Mouse (Mus musculus) intestine, embryonic 16.5 days (tissue): ENCODE measurements around the gene Otulin. TPM values are rescaled to one million over a fixed set of nuclear protein-coding genes. Genes with fewer than 3 reads are reported as not detected.

Experiments used
- ATAC-seq: fragments of 200-750 bp; cut with Nextera tagmentation; 2 replicates; pipeline ENCODE4 v1.8.0; 2017; ENCODE audit warnings: moderate TSS enrichment, moderate library complexity
- H3K27ac ChIP-seq: fragments of 300-500 bp; sonication (generic); 2 replicates; pipeline ENCODE4 v1.5.1; 2014; ENCODE audit warnings: mild to moderate bottlenecking, low read length
- H3K27me3 ChIP-seq: fragments of 300-500 bp; sonication (generic); replicated peaks from 2 replicates; pipeline ENCODE4 v1.6.1; 2014; ENCODE audit warnings: low read length, control low read depth, mixed read lengths; ENCODE audit not compliant: control insufficient read depth, insufficient read depth
- H3K36me3 ChIP-seq: fragments of 300-500 bp; sonication (generic); 2 replicates; pipeline ENCODE4 v1.6.1; 2014; ENCODE audit warnings: low read length, control low read depth; ENCODE audit not compliant: control insufficient read depth, insufficient read depth
- H3K4me1 ChIP-seq: fragments of 300-500 bp; sonication (generic); 2 replicates; pipeline ENCODE4 v1.6.1; 2014; ENCODE audit warnings: low read length, control low read depth, mixed read lengths; ENCODE audit not compliant: control insufficient read depth, insufficient read depth
- H3K4me2 ChIP-seq: fragments of 300-500 bp; sonication (generic); 2 replicates; pipeline ENCODE4 v1.6.1; 2014; ENCODE audit warnings: low read depth, low read length, control low read depth
- H3K4me3 ChIP-seq: fragments of 300-500 bp; sonication (generic); 2 replicates; pipeline ENCODE4 v1.5.1; 2014; ENCODE audit warnings: mild to moderate bottlenecking, low read length
- H3K9ac ChIP-seq: fragments of 300-500 bp; sonication (generic); 2 replicates; pipeline ENCODE4 v1.6.1; 2014; ENCODE audit warnings: low read depth, low read length
- H3K9me3 ChIP-seq: fragments of 300-500 bp; sonication (generic); 2 replicates; pipeline ENCODE4 v1.6.1; 2016; ENCODE audit warnings: low read length, control low read depth; ENCODE audit not compliant: control insufficient read depth
- WGBS: fragments of 180-500 bp; shearing (Covaris S2); extraction: QIAGEN DNeasy Blood & Tissue Kit; methylation state at CpG from one replicate; pipeline ENCODE4 v1.1.7; 2014; 5-methylcytosine and 5-hydroxymethylcytosine counted together
- polyA plus RNA-seq: library from polyadenylated mRNA; unstranded; fragments of >200 nt; fragmentation: Nextera tagmentation; extraction: Ambion mirVana; gene quantifications from 2 replicates; pipeline ENCODE4 v1.2.1, GENCODE M21; 2015

Otulin gene
- polyA plus RNA-seq, 1 experiment from 2014 or later, result 4.7 TPM

GRCm38 (mm10) chr15:27518026-27518425 is 112.5 kb downstream of the Otulin start:
- no peak overlapping the region for H3K4me3 ChIP-seq
- H3K9me3 ChIP-seq, result no peaks in the 10 kb centered on the region
- no peak overlapping the region for H3K27ac ChIP-seq
- 79% methylated on average over 8 of the region's 8 CpGs for WGBS
- H3K36me3 ChIP-seq, result no peaks in the 10 kb centered on the region
- no peak overlapping the region for H3K9ac ChIP-seq
- ATAC-seq, result no peak
- no peaks in the 10 kb centered on the region for H3K4me1 ChIP-seq
- H3K4me2 ChIP-seq, result no peak overlapping the region
- no peaks in the 10 kb centered on the region for H3K27me3 ChIP-seq

DNA sequence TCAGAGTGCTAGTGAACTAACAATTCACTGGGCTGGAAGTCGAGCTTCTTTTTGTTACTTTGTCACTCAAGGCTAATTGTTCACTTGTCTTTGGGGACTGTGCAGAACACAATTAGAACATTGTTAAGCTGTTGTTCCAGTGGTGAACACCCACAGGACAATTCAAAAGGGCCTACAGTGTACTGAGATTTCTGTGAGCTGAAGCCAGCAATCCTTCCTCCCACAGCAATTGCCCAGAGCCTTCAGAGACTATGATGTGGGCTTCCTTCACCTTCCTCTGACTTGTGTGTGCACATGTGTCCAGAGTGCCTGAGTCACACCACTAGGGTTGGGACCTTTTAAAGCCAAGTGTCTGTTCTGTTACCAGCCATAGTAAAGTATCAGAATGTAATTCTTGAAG is 113.6 kb downstream of the Otulin start:
- H3K27me3 ChIP-seq, result no peaks in the 10 kb centered on the region
- no peaks in the 10 kb centered on the region for H3K36me3 ChIP-seq
- ATAC-seq, result no peak
- no peak overlapping the region for H3K9ac ChIP-seq
- no peak overlapping the region for H3K4me2 ChIP-seq
- no peaks in the 10 kb centered on the region for H3K9me3 ChIP-seq
- no peaks in the 10 kb centered on the region for H3K4me1 ChIP-seq
- no peak overlapping the region for H3K27ac ChIP-seq
- H3K4me3 ChIP-seq, result no peak overlapping the region
- 67% methylated on average over 1 of the region's 1 CpGs for WGBS

DNA sequence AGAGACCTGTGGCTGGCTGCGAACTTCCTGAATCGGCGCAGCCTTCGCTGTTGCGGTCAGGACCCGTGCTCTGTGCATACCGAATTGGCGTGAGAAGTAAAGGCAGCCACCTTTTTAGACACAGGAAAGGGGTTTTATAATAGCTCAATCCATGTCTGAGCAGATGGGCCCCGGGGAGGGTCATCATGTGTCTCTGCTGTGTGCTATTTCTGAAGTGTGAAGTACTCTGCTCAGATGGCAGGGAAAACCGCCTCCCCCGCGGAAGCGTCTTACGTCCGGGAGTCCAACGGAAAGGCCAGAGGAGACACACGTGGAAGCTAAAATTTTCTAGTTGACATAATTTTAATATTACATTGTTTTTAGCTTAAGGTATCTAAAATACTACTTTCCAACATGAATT is 121.5 kb downstream of the Otulin start:
- Histone ChIP-seq H3K36me3 (no peaks in the 10 kb centered on the region), H3K4me2 (no peak overlapping the region), H3K27me3 (no peaks in the 10 kb centered on the region), H3K4me3 (no peak overlapping the region), H3K9ac (no peak overlapping the region), H3K27ac (peak overlapping the region; percentile 92), H3K9me3 (no peaks in the 10 kb centered on the region), H3K4me1 (peaks cover 27% of the 10 kb centered on the region)
- ATAC-seq, result no peak
- 90% methylated on average over 17 of the region's 17 CpGs for WGBS

DNA sequence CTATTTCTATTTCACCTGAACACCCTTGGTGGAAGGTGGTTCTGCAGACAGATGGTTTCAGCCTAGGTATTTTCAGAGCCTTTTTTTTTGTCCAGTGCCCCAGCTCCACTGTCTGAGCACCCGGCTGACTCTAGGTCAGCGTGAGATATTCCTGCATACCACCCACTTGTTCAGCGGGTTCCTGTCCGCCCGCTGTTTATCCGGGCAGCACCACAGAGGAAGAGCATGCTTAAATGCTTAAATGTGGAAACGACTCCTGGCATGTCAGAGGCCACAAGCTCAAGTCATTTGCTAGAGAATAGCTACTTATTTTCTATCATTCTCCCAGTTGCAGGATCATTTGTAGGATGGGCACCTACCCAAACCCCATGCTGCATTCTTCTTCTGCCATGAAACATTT is 122.3 kb downstream of the Otulin start:
- WGBS, result 86% methylated on average over 7 of the region's 7 CpGs
- Histone ChIP-seq H3K4me2 (no peak overlapping the region), H3K4me3 (no peak overlapping the region), H3K9ac (no peak overlapping the region), H3K27ac (peak overlapping the region; percentile 92), H3K9me3 (no peaks in the 10 kb centered on the region), H3K4me1 (peaks cover 34% of the 10 kb centered on the region), H3K36me3 (no peaks in the 10 kb centered on the region), H3K27me3 (no peaks in the 10 kb centered on the region)
- ATAC-seq, result no peak

- WGBS, result 57% methylated on average over 15 of the region's 15 CpGs
- Histone ChIP-seq H3K4me2 (peak overlapping the region; percentile 32), H3K36me3 (no peaks in the 10 kb centered on the region), H3K4me1 (peaks cover 37% of the 10 kb centered on the region), H3K4me3 (no peak overlapping the region), H3K27me3 (no peaks in the 10 kb centered on the region), H3K9me3 (no peaks in the 10 kb centered on the region), H3K27ac (peak overlapping the region; percentile 92), H3K9ac (peak overlapping the region; percentile 39)
- ATAC-seq, result peak; percentile 73
Measured at GRCm38 (mm10) chr15:27506893-27507596, 123.4 kb downstream of the Otulin start.

- Histone ChIP-seq H3K4me3 (no peak overlapping the region), H3K27ac (peak overlapping the region; percentile 92), H3K36me3 (no peaks in the 10 kb centered on the region), H3K4me2 (peak overlapping the region; percentile 32), H3K4me1 (peaks cover 37% of the 10 kb centered on the region), H3K9ac (peak overlapping the region; percentile 39), H3K9me3 (no peaks in the 10 kb centered on the region), H3K27me3 (no peaks in the 10 kb centered on the region)
- 39% methylated on average over 5 of the region's 5 CpGs for WGBS
- peak; percentile 76 for ATAC-seq
Measured at GRCm38 (mm10) chr15:27506127-27506886, 124.2 kb downstream of the Otulin start.

GRCm38 (mm10) chr15:27503801-27504730 is 126.4 kb downstream of the Otulin start:
- ATAC-seq, result 0 out of 2 replicates have a peak, but pooled peaks have one; percentile 8
- Histone ChIP-seq H3K4me3 (no peak overlapping the region), H3K36me3 (no peaks in the 10 kb centered on the region), H3K4me2 (no peak overlapping the region), H3K9ac (no peak overlapping the region), H3K4me1 (peaks cover 37% of the 10 kb centered on the region), H3K27ac (peak overlapping the region; percentile 58; the same call in 1 of the 2 replicates), H3K27me3 (no peaks in the 10 kb centered on the region), H3K9me3 (no peaks in the 10 kb centered on the region)
- 40% methylated on average over 20 of the region's 20 CpGs for WGBS

- Histone ChIP-seq H3K9ac (no peak overlapping the region), H3K4me2 (no peak overlapping the region), H3K27me3 (no peaks in the 10 kb centered on the region), H3K4me3 (no peak overlapping the region), H3K27ac (no peak overlapping the region), H3K9me3 (no peaks in the 10 kb centered on the region), H3K36me3 (no peaks in the 10 kb centered on the region), H3K4me1 (peaks cover 35% of the 10 kb centered on the region)
- ATAC-seq, result no peak
- WGBS, result 68% methylated on average over 9 of the region's 9 CpGs
Measured at GRCm38 (mm10) chr15:27503221-27503620, 127.3 kb downstream of the Otulin start.

DNA sequence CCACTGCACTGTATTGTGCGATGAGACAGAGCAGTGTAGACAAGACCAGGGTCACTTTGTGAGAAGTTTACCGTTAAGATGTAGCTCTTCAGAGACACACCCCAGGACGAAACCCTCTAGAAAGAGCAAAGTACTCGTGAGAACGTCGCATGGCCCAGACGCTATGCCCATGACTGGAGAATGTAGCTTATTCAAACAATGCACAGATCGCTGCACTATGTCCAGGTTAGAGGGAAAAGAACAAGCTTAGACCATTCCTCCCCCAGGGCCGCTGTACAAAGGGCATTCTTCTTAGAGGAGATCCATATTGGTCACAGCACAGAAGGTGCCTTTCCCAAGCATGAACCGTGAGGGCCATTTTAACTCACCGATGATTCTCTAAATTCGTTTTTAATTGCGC is 128.2 kb downstream of the Otulin start:
- Histone ChIP-seq H3K4me1 (peaks cover 33% of the 10 kb centered on the region), H3K36me3 (no peaks in the 10 kb centered on the region), H3K27ac (peak overlapping the region; percentile 65), H3K9ac (no peak overlapping the region), H3K27me3 (no peaks in the 10 kb centered on the region), H3K4me2 (no peak overlapping the region), H3K9me3 (no peaks in the 10 kb centered on the region), H3K4me3 (no peak overlapping the region)
- peak; percentile 22; the same call in 1 of the 2 replicates for ATAC-seq
- 65% methylated on average over 13 of the region's 13 CpGs for WGBS
